Mouse (Mus musculus) gastrocnemius, postnatal 4 days (tissue): ENCODE data around the gene Trappc6b. TPM values are rescaled to one million over a fixed set of nuclear protein-coding genes. Genes with fewer than 3 reads are reported as not detected.

Source experiments
- total RNA-seq, 2 experiments: library from RNA; stranded (reverse); gene quantifications; 2 replicates each; pipeline ENCODE4 v1.2.3; 2021

The Trappc6b gene
- total RNA-seq, 2 experiments from 2014 or later, result 40.8 to 44.7 TPM

Other genes starting within 250 kb of the Trappc6b start
- gene Sec23a, start 49.5 kb downstream of the Trappc6b start, total RNA-seq, result 10 to 100 TPM; 67.4 to 71.8 TPM
- 1 to 10 TPM; 8.1 to 8.3 TPM for gene Gemin2, start 48.1 kb downstream of the Trappc6b start, total RNA-seq
- gene Pnn, start 5.4 kb upstream of the Trappc6b start, total RNA-seq, result 10 to 100 TPM; 32.4 to 41.1 TPM
- gene Mia2, start 34.3 kb upstream of the Trappc6b start, total RNA-seq, result 10 to 100 TPM; 53.0 to 68.1 TPM
- 1 to 10 TPM; 6.9 to 7.4 TPM for gene Fbxo33, start 158.3 kb upstream of the Trappc6b start, total RNA-seq